Mouse (Mus musculus): ENCODE data around the gene Bhlhe40. TPM values are rescaled to one million over a fixed set of nuclear protein-coding genes. Genes with fewer than 3 reads are reported as not detected.

The Bhlhe40 gene
- polyA plus RNA-seq, 1 experiment = 17.9 TPM

- no peak for DNase-seq (ENCODE audit: low spot score)
Observed at GRCm38 (mm10) chr6:108663241-108664194, 3.1 kb downstream of the Bhlhe40 start.

- DNase-seq (ENCODE audit: low spot score) = no peak
Observed at GRCm38 (mm10) chr6:108664533-108665150, 4.2 kb downstream of the Bhlhe40 start.

- no peak for DNase-seq (ENCODE audit: low spot score)
Observed at GRCm38 (mm10) chr6:108665587-108665986, 5.2 kb downstream of the Bhlhe40 start.

- DNase-seq (ENCODE audit: low spot score) = no peak
Observed at GRCm38 (mm10) chr6:108666648-108667488, 6.4 kb downstream of the Bhlhe40 start.

- DNase-seq (ENCODE audit: low spot score) = no peak
Observed at GRCm38 (mm10) chr6:108667599-108668021, 7.2 kb downstream of the Bhlhe40 start.

- DNase-seq (ENCODE audit: low spot score) = peak; percentile 70
Observed at GRCm38 (mm10) chr6:108668321-108668786, 7.9 kb downstream of the Bhlhe40 start.

- no peak for DNase-seq (ENCODE audit: low spot score)
Observed at GRCm38 (mm10) chr6:108670276-108670675, 9.8 kb downstream of the Bhlhe40 start.

GRCm38 (mm10) chr6:108670821-108671220 is 10.4 kb downstream of the Bhlhe40 start:
- no peak for DNase-seq (ENCODE audit: low spot score)

- no peak for DNase-seq (ENCODE audit: low spot score)
Observed at GRCm38 (mm10) chr6:108672094-108672493, 11.7 kb downstream of the Bhlhe40 start.

- DNase-seq (ENCODE audit: low spot score) = no peak
Observed at GRCm38 (mm10) chr6:108674221-108674620, 13.8 kb downstream of the Bhlhe40 start.

GRCm38 (mm10) chr6:108676783-108677340 is 16.4 kb downstream of the Bhlhe40 start:
- no peak for DNase-seq (ENCODE audit: low spot score)

GRCm38 (mm10) chr6:108677697-108678096 is 17.3 kb downstream of the Bhlhe40 start:
- DNase-seq (ENCODE audit: low spot score) = no peak

GRCm38 (mm10) chr6:108678227-108678626 is 17.8 kb downstream of the Bhlhe40 start:
- no peak for DNase-seq (ENCODE audit: low spot score)

GRCm38 (mm10) chr6:108680503-108680902 is 20.1 kb downstream of the Bhlhe40 start:
- DNase-seq (ENCODE audit: low spot score) = no peak

GRCm38 (mm10) chr6:108681084-108681483 is 20.7 kb downstream of the Bhlhe40 start:
- DNase-seq (ENCODE audit: low spot score) = no peak

GRCm38 (mm10) chr6:108683140-108683539 is 22.7 kb downstream of the Bhlhe40 start:
- no peak for DNase-seq (ENCODE audit: low spot score)

GRCm38 (mm10) chr6:108684430-108684829 is 24.0 kb downstream of the Bhlhe40 start:
- no peak for DNase-seq (ENCODE audit: low spot score)

- DNase-seq (ENCODE audit: low spot score) = no peak
Observed at GRCm38 (mm10) chr6:108685758-108686355, 25.4 kb downstream of the Bhlhe40 start.

GRCm38 (mm10) chr6:108686930-108687329 is 26.5 kb downstream of the Bhlhe40 start:
- DNase-seq (ENCODE audit: low spot score) = no peak

- no peak for DNase-seq (ENCODE audit: low spot score)
Observed at GRCm38 (mm10) chr6:108688344-108688743, 27.9 kb downstream of the Bhlhe40 start.

- no peak for DNase-seq (ENCODE audit: low spot score)
Observed at GRCm38 (mm10) chr6:108692986-108693385, 32.6 kb downstream of the Bhlhe40 start.

Measured in urinary bladder, adult 2 months (tissue).